Mouse (Mus musculus): ENCODE measurements around the gene Camk2b.
"Not testable (repeated sequence)": the region's sequence is repeated elsewhere in the genome, so short reads cannot be mapped to it uniquely, and the experiment has no call there.

The Camk2b gene

DNA sequence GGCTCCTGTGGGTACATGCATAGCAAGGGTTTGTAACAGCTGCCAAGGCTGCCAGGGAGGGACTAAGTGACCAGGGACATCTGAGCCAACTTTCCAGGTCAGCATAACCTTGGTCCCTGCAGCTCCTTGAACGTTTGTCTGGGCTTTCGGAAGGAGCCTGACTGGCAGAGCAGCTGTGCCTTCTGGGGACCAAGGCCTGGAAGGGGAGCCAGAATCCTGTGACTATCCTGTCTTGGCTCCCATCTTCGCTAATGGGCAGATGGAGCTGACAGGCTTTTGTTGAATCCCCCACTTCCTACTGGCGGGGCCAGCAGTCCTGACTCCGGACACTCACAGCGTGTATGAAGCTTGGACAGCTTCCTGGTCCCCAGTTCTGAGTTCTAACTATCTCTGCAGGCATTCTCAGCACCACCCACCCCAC, 51.1 kb downstream of the Camk2b start:
- no peak for DNase-seq (ENCODE audit: low spot score in 2 of 2)

DNA sequence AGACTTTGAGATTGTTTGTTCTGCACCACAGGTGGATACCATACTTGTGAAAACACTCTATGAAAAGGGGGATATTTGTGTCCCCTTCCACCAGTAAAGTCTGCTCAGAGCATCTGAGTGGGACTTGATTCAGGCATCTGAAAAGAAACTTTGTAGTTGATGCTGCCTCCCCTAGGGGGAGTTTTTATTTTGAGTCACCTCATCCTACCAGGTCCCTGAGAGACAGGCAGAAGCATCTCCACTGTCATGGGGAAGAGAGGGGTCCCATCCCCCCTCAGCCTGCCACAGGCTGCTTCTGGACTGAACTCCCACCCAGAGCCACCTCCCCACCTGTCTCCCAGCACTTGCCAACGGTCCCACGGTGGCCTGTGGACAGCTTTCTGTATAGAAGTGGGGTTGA, 52.8 kb downstream of the Camk2b start:
- DNase-seq (ENCODE audit: low spot score in 2 of 2) = no peak

DNA sequence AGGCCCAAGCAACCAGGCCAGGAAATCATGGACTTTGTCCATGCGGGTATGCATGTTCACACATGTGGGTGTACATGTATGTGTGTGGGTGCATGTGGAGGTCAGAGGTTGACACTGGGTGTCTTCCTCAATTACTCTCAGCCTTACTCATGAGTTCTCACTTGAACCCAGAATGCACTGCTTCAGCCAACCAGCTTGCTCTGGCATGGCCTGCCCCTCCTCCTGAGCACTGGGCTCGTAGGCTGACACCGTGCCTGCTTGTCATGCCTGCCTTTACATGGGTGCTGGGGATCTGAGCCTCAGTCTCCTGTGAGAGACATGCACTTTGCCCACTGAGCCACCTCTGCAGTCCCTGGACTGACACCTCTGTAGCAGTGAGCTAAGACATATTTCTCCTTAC, 54.3 kb downstream of the Camk2b start:
- DNase-seq (ENCODE audit: low spot score in 2 of 2) = no peak

DNA sequence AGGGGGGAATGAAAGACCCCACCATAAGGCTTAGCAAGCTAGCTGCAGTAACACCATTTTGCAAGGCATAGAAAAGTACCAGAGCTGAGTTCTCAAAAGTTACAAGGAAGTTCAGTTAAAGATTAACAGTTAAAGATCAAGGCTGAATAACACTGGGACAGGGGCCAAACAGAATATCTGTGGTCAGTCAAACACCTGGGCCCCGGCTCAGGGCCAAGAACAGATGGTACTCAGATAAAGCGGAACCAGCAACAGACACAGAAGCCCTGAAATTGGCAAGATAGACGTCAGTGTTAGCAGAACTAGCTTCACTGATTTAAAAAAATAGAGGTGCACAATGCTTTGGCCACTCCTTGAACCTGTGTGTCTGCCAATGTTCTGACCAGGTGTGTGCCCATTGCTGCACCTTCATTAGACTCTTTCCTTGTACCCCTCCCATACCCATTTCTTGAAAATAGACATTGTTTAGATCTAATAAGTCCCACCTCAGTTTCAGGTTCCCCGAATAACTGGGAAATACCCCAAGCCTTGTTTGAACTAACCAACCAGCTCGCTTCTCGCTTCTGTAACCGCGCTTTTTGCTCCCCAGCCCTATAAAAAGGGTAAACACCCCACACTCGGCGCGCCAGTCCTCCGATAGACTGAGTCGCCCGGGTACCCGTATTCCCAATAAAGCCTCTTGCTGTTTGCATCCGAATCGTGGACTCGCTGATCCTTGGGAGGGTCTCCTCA, 55.2 kb downstream of the Camk2b start:
- not testable (repeated sequence) for DNase-seq (ENCODE audit: low spot score in 2 of 2)

DNA sequence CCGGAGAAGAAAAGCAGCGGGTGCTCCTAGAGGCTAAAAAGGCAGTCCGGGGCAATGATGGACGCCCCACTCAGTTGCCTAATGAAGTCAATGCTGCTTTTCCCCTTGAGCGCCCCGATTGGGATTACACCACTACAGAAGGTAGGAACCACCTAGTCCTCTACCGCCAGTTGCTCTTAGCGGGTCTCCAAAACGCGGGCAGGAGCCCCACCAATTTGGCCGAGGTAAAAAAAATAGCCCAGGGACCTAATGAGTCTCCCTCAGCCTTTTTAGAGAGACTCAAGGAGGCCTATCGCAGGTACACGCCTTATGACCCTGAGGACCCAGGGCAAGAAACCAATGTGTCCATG, 58.4 kb downstream of the Camk2b start:
- DNase-seq (ENCODE audit: low spot score in 2 of 2) = not testable (repeated sequence)

DNA sequence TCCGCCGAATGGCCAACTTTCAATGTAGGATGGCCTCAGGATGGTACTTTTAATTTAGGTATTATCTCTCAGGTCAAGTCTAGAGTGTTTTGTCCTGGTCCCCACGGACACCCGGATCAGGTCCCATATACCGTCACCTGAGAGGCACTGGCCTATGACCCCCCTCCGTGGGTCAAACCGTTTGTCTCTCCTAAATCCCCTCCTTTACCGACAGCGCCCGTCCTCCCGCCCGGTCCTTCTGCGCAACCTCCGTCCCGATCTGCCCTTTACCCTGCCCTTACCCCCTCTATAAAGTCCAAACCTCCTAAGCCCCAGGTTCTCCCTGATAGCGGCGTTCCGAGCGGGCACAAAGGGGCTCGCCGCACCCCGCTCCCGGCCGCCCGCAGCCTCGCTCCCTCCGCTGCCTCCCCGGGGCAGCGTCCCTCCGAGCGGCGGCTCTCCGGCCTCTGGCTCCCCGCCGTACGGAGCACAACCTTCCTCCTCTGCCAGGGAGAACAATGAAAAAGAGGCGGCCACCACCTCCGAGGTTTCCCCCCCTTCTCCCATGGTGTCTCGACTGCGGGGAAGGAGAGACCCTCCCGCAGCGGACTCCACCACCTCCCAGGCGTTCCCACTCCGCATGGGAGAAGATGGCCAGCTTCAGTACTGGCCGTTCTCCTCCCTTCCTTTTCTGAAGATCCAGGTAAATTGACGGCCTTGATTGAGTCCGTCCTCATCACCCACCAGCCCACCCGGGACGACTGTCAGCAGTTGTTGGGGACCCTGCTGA, 59.0 kb downstream of the Camk2b start:
- not testable (repeated sequence) for DNase-seq (ENCODE audit: low spot score in 2 of 2)

DNA sequence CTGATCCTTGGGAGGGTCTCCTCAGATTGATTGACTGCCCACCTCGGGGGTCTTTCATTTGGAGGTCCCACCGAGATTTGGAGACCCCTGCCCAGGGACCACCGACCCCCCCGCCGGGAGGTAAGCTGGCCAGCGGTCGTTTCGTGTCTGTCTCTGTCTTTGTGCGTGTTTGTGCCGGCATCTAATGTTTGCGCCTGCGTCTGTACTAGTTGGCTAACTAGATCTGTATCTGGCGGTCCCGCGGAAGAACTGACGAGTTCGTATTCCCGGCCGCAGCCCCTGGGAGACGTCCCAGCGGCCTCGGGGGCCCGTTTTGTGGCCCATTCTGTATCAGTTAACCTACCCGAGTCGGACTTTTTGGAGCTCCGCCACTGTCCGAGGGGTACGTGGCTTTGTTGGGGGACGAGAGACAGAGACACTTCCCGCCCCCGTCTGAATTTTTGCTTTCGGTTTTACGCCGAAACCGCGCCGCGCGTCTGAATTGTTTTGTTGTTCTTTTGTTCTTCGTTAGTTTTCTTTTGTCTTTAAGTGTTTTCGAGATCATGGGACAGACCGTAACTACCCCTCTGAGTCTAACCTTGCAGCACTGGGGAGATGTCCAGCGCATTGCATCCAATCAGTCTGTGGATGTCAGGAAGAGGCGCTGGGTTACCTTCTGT, 59.7 kb downstream of the Camk2b start:
- not testable (repeated sequence) for DNase-seq (ENCODE audit: low spot score in 2 of 2)

DNA sequence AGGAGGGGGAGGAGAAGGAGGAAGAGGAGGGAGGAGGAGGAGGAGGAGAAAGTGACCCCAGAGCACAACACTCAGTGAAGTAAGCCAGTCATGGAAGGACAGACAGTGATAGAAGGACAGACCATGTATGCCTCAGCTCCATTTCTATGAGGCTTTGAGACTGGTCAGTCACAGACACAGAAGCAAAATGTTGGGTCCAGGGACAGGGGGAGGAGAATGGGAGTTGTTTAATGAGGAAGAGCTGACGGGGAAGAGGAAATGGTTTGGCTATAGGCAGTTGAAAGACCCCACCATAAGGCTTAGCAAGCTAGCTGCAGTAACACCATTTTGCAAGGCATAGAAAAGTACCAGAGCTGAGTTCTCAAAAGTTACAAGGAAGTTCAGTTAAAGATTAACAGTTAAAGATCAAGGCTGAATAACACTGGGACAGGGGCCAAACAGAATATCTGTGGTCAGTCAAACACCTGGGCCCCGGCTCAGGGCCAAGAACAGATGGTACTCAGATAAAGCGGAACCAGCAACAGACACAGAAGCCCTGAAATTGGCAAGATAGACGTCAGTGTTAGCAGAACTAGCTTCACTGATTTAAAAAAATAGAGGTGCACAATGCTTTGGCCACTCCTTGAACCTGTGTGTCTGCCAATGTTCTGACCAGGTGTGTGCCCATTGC, 60.7 kb downstream of the Camk2b start:
- DNase-seq (ENCODE audit: low spot score in 2 of 2) = not testable (repeated sequence)

DNA sequence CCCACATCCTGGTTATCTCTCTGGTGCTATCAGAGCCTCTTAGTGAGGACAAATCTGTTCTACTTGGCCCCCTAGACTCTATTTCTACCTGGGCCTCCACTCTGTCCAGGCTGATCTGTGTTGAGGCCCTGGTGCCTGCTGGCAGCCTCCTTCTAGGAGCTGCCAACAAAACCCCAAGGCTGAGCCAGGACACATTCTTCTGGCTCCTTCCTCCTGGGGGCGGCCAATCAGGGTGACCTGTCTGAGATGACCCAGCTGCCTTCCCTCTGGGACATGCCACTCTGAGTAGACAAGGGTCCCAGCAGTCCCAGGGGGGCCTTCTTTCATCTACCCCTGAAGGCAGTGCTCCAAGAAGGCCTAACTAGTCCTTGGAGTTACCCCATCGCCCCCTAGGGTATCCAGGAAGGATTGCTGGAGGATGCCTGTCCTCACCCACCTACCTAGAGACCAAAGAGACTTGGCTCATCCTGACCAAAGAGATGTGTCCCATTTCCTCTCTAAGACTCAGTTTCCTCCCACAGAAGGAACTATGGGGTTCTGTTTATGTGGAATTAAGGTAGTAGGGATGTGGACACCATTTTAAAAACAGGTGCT, 63.0 kb downstream of the Camk2b start:
- DNase-seq (ENCODE audit: low spot score in 2 of 2) = no peak

DNA sequence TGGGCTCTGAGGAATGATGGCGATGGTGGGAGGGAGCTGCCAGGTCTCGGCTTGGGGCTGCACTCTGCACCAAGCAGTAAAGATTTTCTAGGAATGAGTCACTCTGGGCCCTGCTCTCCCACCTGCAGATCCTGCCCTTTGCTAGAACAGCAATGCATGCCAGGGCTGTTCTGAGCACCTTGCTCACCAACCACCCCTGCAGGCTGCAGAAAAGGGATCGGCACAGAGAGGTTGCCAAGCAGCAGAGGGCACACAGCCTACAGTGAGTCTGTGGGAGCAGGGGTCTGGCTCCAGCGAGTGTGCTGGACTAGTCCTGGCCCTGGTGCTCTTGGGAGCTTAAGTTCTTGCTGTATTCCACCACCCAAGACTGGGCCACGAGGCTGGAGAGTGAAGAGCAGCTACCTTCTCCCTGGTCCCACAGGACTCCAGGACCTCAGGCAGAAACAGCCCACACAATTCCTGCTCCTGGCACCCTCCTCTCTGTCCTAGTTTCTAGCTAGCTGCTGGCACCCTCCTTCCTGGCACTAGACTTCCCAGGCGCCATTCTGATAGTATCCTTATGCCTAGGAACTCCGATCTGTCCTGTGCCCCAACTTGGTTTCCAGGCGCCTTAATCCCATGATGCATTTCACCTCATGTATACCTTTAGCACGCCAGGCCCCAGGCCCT, 64.0 kb downstream of the Camk2b start:
- DNase-seq (ENCODE audit: low spot score in 2 of 2) = no peak

DNA sequence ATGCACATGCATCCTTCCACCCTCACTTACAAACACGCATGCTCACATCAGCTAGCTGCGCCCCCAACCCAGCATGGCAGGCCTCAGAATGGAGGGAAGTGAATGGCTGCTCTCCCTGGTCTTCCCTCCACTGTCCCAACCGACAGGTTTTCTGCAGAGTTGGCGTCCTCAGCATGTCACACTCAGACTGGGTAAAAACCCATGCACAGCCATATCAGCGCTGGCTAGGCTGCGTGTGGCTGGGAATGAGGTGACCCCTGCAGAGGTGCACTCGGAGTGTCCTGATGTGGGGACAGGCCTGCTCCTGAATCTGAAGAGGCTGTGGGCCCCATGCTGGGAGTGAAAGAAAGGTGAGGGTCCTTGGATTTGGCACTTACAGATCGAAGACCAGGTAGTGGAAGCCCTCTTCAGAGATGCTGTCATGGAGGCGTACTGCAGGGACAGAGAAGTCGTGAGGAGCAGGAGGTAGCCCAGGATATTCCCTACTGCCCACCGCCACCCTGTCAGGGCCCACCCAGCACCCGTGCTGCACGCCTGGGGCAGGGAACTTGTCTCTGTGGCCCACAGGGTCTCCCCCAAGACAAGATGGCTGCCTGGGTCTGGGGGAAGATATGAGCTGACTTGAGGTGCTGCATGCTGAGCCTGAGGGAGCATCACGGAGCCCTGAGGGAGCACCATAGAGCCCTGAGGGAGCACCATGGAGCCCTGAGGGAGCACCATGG, 65.0 kb downstream of the Camk2b start:
- DNase-seq (ENCODE audit: low spot score in 2 of 2) = no peak

DNA sequence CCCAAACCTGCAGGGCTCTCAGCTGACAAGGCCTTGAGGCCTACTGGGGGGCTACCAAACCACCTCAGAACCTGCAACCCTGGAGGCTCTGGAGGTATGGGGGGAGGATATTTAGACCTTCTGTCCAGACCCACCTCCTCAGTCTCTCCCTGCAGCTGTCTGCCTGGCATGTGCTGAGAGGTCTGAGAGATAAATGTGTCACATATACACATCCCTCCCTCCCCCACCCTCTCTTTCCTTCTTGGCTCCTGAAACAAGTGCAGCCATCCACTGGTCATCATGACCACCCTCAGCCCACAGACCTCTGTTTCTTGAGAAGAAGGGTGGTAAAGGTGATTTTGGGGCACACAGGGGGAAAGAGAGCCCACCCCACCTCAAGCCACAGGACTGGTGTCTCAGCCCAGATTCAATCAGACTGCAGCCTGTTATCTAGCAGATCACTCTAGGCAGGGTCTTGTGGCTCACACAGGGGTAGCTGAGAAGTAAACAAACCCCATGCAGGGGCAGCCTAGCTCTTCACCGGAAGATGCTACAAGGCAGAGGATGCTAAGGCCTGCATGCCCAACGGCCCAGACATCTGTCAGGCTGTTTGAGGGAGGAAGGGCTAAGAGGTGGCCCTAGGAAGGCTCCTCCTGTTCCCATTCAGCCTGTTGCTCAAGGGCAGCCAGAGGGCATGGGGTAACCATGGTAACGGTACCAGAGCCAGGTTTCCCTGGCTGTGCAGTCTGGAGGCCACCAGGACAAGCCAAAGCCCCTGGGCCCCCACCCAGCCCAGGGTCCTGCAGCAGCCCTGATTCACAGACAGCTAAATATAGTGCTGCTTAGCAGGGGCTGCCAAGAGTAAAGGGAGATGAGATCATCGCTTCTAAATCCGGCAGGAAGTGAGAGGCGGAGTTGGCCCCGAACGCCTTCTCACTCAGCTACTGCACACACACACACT, 66.1 kb downstream of the Camk2b start:
- DNase-seq (ENCODE audit: low spot score in 2 of 2) = peak in 1 of 2 experiments; percentile 53

DNA sequence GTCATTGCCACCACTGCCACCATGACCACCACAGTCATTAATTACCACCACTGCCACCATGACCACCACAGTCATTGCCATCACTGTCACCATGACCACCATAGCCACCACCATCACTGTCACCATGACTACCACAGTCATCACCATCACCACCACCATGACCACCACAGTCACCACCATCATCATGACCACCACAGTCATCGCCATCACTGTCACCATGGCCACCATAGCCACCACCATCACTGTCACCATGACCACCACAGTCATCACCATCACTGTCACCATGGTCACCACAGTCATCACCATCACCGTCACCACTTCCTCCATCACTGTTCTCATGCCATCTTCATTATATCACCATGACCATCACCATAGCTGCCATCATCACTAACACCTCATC, 67.7 kb downstream of the Camk2b start:
- no peak for DNase-seq (ENCODE audit: low spot score in 2 of 2)

DNA sequence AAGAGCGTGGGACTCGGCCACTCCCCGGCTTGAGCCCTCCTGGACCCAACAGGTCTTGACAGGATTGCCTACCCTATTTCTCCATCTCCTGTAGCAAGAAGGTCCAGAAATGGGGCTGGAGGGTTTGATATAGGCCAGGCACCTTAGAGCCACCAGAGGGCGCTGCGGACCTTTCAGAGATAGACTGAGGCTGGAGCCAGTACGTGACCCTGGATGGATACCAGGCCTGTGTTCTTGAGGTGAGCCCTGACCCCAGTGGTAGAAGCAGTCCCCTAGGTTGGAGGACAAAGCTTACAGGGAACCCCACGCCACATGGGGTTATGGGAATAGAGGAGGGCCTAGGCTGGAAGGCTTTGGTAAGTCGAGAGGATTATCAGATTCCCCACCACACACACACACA, 70.2 kb downstream of the Camk2b start:
- peak; percentile 71 to 72 for DNase-seq (ENCODE audit: low spot score in 2 of 2)

DNA sequence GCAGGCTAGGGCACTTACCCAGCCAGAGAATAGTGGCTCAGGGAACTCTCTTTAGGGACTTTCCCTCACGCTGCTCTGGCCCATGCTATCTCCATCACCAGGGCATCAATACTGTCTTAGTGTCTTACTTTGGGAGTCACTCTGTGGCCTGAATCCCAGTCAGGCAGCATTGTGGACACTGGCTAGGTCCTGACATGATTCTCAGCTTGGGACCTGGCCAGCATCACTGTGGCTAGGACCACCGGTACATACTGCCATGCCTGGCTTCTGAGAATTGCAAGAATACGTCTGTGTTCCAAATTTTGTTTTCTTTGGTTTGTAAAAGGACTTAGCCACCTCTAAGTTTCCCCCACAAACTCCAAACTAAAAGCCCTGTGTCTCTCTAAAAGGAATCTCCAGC, 71.3 kb downstream of the Camk2b start:
- no peak for DNase-seq (ENCODE audit: low spot score in 2 of 2)

DNA sequence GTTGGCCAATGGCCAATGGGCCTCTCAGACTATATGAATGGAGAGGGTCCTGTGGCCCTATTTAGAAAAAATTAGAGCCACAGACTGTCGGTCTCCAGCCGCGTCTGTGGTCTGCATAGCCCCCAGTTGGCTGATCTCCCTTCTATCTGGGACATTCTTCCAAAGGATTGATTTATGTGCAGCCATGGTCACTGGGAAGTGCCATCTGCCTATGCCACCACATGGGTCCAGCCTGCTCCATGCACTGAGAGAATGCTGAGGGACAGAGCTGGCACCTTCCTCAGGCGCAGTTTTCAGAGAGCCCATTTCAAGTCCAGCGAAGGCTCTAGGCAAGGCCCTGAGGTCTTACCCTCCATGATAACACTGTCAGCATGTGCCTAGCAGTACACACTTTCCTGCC, 72.0 kb downstream of the Camk2b start:
- DNase-seq (ENCODE audit: low spot score in 2 of 2) = no peak

DNA sequence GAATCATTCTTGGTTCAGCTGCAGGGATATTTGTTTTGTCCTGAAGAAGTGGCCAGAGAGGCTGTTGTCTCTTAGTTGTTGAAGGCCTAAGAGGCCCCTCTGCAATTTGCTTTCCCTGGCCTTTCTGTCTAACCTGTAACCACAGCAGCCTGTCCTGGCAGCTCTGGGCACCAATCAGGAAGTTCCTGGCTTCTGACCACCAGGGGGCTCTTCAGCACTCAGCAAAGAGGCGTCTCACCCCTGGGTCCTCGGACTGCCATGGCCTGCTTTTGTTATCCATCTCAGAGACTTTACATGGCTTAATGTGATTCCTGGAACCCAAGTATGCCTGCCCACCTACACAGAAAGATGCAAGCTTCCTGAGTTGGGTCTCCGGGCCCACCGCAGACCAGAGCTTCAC, 75.3 kb downstream of the Camk2b start:
- no peak for DNase-seq (ENCODE audit: low spot score in 2 of 2)

DNA sequence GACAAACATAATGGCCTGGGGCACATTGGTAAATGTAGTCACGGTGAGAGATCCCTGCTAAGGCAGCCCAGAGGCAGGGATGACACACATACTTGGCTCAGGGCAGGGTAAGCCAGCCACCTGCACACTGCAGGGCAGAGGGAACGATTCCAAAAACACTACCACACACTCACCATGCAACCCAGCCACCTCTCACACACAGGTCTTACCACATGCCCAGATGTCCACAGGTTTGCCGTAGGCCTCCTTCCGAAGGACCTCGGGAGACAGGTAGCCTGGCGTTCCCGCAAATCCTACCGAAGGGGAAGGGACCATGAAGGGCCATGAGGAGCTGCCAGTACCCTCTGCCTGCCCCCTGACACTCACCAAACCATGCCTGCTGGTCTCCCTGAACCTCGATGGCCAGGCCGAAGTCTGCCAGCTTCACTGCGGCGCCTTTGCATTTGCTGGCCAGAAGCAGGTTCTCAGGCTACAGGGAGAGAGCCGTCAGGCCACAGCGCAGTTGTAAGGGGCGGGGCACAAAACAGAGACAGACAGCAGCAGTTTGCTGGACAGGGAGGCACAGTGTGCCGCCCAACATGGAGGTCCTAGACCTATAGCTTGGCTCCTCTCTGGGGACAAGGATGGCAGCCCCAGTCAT, 76.1 kb downstream of the Camk2b start:
- DNase-seq (ENCODE audit: low spot score in 2 of 2) = no peak

DNA sequence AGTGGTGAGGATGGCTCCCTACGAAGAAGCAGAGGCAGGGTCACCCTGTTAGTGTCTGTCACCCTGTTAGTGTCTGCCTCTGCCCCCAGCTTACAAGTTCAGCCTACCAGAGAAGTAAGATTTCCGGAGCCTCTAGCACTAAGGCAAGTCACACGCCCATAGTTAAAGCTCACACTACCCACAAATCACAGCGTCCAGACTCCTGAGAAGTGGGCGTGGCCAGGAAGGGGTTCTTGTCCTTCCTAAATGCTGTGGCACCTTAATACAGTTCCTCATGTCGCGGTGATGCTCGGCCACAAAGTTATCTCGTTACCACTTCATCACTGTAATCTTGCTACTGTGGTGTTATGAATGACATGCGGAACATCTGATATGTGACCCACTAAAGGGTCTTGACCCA, 78.0 kb downstream of the Camk2b start:
- no peak for DNase-seq (ENCODE audit: low spot score in 2 of 2)
